Mouse (Mus musculus) neural tube, embryonic 11.5 days (tissue): ENCODE data around the gene Ypel3. TPM values are rescaled to one million over a fixed set of nuclear protein-coding genes. Genes with fewer than 3 reads are reported as not detected.

Source experiments
- ATAC-seq: fragments of 200-750 bp; cut with Nextera tagmentation; 2 replicates; pipeline ENCODE4 v1.8.0; 2017; ENCODE audit warnings: moderate number of reproducible peaks, mild to moderate bottlenecking, moderate TSS enrichment, moderate library complexity; ENCODE audit not compliant: insufficient read depth, low FRiP score, low TSS enrichment
- DNase-seq: peaks from one replicate; pipeline ENCODE4 v3.0.0-alpha.2; 2015; ENCODE audit warnings: low spot score
- H3K27ac ChIP-seq: fragments of 300-500 bp; sonication (generic); 2 replicates; pipeline ENCODE4 v1.5.1; 2014; ENCODE audit warnings: low read depth, mild to moderate bottlenecking, low read length
- H3K27me3 ChIP-seq: fragments of 300-500 bp; sonication (generic); 2 replicates; pipeline ENCODE4 v1.6.1; 2014; ENCODE audit warnings: mild to moderate bottlenecking, low read length, mixed read lengths; ENCODE audit not compliant: control insufficient read depth, insufficient read depth
- H3K36me3 ChIP-seq: fragments of 300-500 bp; sonication (generic); 2 replicates; pipeline ENCODE4 v1.6.1; 2014; ENCODE audit warnings: mild to moderate bottlenecking, low read length, moderate library complexity, mixed read lengths; ENCODE audit not compliant: control insufficient read depth, insufficient read depth
- H3K4me1 ChIP-seq: fragments of 300-500 bp; sonication (generic); 2 replicates; pipeline ENCODE4 v1.6.1; 2014; ENCODE audit warnings: low read length, mixed read lengths; ENCODE audit not compliant: control insufficient read depth, insufficient read depth
- H3K4me2 ChIP-seq: fragments of 300-500 bp; sonication (generic); 2 replicates; pipeline ENCODE4 v1.6.1; 2014; ENCODE audit warnings: low read depth, mild to moderate bottlenecking, moderate library complexity
- H3K4me3 ChIP-seq: fragments of 300-500 bp; sonication (generic); 2 replicates; pipeline ENCODE4 v1.5.1; 2014; ENCODE audit warnings: low read depth, low read length
- H3K9ac ChIP-seq: fragments of 300-500 bp; sonication (generic); 2 replicates; pipeline ENCODE4 v1.6.1; 2014; ENCODE audit warnings: mild to moderate bottlenecking, low read length
- H3K9me3 ChIP-seq: fragments of 300-500 bp; sonication (generic); 2 replicates; pipeline ENCODE4 v1.6.1; 2016; ENCODE audit warnings: low read length; ENCODE audit not compliant: control insufficient read depth
- WGBS: fragments of 180-500 bp; shearing (Covaris S2); extraction: QIAGEN DNeasy Blood & Tissue Kit; methylation state at CpG from one replicate; pipeline ENCODE4 v1.1.7; 2014; 5-methylcytosine and 5-hydroxymethylcytosine counted together
- polyA plus RNA-seq: library from polyadenylated mRNA; unstranded; fragments of >200 nt; fragmentation: Nextera tagmentation; extraction: Ambion mirVana; gene quantifications from 2 replicates; pipeline ENCODE4 v1.2.1, GENCODE M21; 2014

Gene Ypel3
- polyA plus RNA-seq, 1 experiment from 2014 or later, result 121 TPM

DNA sequence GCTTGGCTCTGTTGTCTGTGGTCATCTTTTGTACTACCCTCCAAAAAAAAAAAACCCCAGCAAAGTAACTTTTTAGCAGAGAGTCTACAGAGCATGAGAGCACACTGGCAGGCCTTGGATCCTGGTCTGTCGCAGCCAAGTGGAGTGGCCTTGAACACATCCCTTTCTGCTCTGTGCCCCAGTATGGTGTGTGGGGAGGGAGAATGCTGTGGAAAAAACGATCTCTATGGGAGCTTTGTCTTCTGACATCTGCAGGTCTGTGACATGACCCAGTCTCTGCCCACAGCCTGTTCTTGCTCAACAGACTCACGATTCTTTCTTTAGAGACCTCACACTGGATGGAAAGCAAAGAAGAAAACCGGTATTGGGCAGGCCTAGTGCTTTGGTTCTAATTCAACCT, 15.8 kb upstream of the Ypel3 start:
- H3K4me3 ChIP-seq, result no peak overlapping the region
- H3K9me3 ChIP-seq, result no peaks in the 10 kb centered on the region
- H3K36me3 ChIP-seq, result no peaks in the 10 kb centered on the region; the same call in 1 of the 2 replicates
- DNase-seq, result no peak
- no peaks in the 10 kb centered on the region for H3K27me3 ChIP-seq
- no peak overlapping the region for H3K9ac ChIP-seq
- 78% methylated on average over 4 of the region's 4 CpGs for WGBS
- ATAC-seq, result no peak
- peak overlapping the region; percentile 96; the same call in 1 of the 2 replicates for H3K4me2 ChIP-seq
- H3K27ac ChIP-seq, result no peak overlapping the region
- 0 out of 2 replicates have a peak, but pooled peaks cover 2% of the 10 kb centered on the region for H3K4me1 ChIP-seq

DNA sequence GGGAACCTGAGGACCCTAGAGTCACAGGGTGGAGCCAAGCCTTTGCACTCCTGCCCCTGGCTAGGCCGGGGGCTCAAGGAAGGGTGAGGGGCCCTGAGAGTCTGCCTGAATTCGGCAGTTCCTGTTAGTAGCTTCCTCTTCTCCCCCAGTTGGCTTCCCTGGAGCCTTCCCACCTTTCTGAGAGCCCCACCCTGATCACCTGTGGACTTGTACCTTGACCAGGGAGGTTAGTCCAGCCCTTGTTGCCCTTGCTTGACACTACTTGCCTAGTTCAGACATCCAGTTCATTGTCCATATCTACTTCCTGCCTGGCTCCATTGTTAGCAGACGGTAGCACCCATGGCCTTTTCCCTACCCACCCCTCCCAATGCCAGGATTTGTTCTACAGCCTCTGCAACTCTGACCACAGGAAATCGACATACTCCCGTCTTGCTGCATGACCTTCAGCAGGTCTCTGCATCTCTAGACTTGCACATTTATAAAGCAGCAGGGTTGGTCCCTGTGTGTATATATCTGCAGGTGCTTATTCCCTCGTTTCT, 15.2 kb upstream of the Ypel3 start:
- Histone ChIP-seq H3K9me3 (no peaks in the 10 kb centered on the region), H3K4me1 (0 out of 2 replicates have a peak, but pooled peaks cover 2% of the 10 kb centered on the region), H3K4me2 (no peak overlapping the region), H3K27ac (no peak overlapping the region), H3K9ac (no peak overlapping the region), H3K4me3 (no peak overlapping the region), H3K27me3 (no peaks in the 10 kb centered on the region), H3K36me3 (no peaks in the 10 kb centered on the region; the same call in 1 of the 2 replicates)
- 84% methylated on average over 6 of the region's 6 CpGs for WGBS
- ATAC-seq, result no peak
- DNase-seq, result no peak

DNA sequence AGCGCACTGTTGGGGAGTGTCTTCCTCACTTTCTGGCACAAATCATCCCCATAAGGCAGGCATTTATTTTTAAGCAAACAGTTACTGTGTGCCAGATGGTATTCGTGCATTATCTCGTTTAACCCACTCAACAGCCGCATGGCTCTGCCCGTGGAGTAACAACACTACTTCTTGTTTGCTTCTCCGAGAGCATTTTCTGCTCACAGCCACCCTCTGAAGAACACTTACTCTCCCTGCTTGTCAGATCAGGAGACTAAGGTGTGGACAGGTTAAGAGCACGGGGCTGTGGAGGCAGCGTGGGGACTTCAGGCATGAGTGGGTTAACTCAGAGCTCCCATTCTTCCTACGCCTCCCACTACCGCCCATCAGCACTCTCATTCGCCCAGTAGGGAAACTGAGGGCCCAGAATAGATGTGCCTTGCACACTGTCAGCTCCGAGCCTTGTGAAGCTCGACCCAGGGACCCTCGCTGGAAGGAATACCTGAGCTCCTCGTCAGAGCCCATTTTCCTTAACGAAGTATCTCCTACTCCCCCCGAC, 14.2 kb upstream of the Ypel3 start:
- H3K27me3 ChIP-seq, result no peaks in the 10 kb centered on the region
- H3K4me2 ChIP-seq, result no peak overlapping the region
- H3K36me3 ChIP-seq, result no peaks in the 10 kb centered on the region; the same call in 1 of the 2 replicates
- H3K27ac ChIP-seq, result no peak overlapping the region
- no peak overlapping the region for H3K4me3 ChIP-seq
- H3K9ac ChIP-seq, result no peak overlapping the region
- H3K4me1 ChIP-seq, result 0 out of 2 replicates have a peak, but pooled peaks cover 2% of the 10 kb centered on the region
- DNase-seq, result no peak
- WGBS, result 85% methylated on average over 17 of the region's 17 CpGs
- no peaks in the 10 kb centered on the region for H3K9me3 ChIP-seq
- ATAC-seq, result no peak

DNA sequence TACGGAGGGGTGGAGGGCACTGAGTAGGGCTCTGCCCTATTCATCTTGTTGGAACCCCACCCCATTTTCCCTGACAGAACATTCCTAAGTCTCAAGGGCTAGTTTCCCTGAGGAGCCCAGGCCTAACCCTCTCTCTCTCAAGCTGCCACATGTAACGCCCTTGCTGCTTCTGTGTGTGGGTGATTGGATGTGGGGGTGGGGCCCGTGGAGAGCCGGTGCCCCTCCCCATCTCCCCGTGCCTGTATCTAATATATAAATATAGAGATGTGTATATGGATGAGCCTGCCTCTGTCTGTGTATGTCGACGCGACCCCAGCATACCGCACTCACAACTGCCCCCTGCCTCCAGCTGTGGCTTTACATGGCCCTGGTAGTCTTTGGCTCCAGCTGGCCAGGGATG, 11.2 kb upstream of the Ypel3 start:
- H3K4me3 ChIP-seq, result no peak overlapping the region
- H3K9ac ChIP-seq, result no peak overlapping the region
- H3K9me3 ChIP-seq, result no peaks in the 10 kb centered on the region
- H3K27ac ChIP-seq, result no peak overlapping the region
- DNase-seq (no peak), ATAC-seq (no peak)
- no peaks in the 10 kb centered on the region for H3K27me3 ChIP-seq
- 91% methylated on average over 9 of the region's 9 CpGs for WGBS
- 0 out of 2 replicates have a peak, but pooled peaks cover 2% of the 10 kb centered on the region for H3K4me1 ChIP-seq
- no peaks in the 10 kb centered on the region; the same call in 1 of the 2 replicates for H3K36me3 ChIP-seq
- H3K4me2 ChIP-seq, result no peak overlapping the region

DNA sequence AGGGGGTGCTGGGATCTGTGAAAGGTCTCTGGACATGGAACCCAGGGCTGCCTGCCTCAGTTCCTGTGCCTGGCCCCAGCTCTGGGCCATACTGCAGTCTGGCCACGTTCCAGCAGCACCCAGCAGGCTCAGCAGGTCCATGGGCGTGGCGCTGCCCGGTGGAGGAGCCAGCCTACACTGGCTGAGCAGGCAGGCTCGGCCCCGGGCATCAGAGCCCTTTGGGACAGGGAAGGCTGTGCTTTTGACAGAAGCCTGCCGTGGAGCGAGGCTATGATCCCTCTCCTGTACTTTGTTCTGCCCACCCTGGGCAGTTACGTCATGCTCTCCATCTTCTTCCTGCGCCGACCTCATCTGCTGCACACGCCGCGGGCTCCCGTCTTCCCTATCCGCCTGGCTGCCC, 10.6 kb upstream of the Ypel3 start, which contains the start of gene Gdpd3:
Gene Gdpd3, plus strand, starts transcription at position 134 of the 400 bp plus-strand sequence.
- Histone ChIP-seq H3K9me3 (no peaks in the 10 kb centered on the region), H3K27me3 (no peaks in the 10 kb centered on the region), H3K4me1 (no peaks in the 10 kb centered on the region), H3K4me3 (no peak within 1 kb of the TSS), H3K9ac (no peak within 1 kb of the TSS), H3K36me3 (no peaks in the 10 kb centered on the region; the same call in 1 of the 2 replicates), H3K27ac (no peak within 1 kb of the TSS), H3K4me2 (no peak within 1 kb of the TSS)
- ATAC-seq, result no peak
- WGBS, result 94% methylated on average over 16 of the region's 16 CpGs
- DNase-seq, result no peak

DNA sequence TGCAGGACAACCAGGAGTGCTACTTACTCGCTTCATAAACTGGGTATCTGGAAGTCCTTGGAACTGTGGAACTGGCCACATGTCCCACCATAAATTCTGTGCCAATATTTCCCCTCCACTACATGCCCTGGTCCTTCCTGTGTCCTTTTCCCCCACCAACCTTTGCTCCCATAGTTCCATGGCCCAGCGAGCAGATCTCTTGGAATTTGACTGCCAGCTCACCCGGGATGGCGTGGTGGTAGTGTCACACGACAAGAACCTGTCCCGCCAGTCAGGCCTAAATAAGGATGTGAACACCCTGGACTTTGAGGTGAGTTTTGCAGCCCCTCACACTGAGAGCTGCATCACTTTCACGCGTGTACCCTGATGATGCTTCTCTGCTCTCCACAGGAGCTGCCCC, 9.8 kb upstream of the Ypel3 start:
- no peak overlapping the region for H3K9ac ChIP-seq
- H3K4me2 ChIP-seq, result no peak overlapping the region
- H3K27ac ChIP-seq, result no peak overlapping the region
- WGBS, result 93% methylated on average over 8 of the region's 8 CpGs
- ATAC-seq, result no peak
- H3K36me3 ChIP-seq, result no peaks in the 10 kb centered on the region; the same call in 1 of the 2 replicates
- no peaks in the 10 kb centered on the region for H3K9me3 ChIP-seq
- H3K4me1 ChIP-seq, result no peaks in the 10 kb centered on the region
- DNase-seq, result no peak
- no peak overlapping the region for H3K4me3 ChIP-seq
- no peaks in the 10 kb centered on the region for H3K27me3 ChIP-seq

DNA sequence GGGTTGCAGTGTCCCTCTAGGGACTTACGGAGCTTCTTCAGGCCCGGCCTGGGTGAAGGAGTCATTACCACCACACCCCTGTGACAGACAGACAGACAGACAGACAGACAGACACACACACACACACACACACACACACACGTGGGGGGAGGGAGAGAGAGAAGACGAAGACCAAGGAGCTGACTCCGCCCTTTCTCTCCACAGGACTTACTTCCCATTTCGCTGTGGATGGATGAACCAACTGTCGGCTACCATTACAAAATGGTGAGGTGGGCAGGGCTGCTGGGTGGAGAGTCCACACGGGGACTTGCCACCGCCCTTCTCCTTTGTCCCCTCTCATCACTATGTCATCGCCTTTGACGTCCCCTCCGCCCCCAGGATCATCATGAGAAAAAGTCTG, 6.0 kb upstream of the Ypel3 start:
- Histone ChIP-seq H3K9me3 (no peaks in the 10 kb centered on the region), H3K27ac (no peak overlapping the region), H3K36me3 (no peaks in the 10 kb centered on the region), H3K4me2 (no peak overlapping the region), H3K27me3 (no peaks in the 10 kb centered on the region), H3K4me1 (peaks cover 2% of the 10 kb centered on the region), H3K9ac (no peak overlapping the region), H3K4me3 (no peak overlapping the region)
- WGBS, result 81% methylated on average over 12 of the region's 12 CpGs
- no peak for ATAC-seq
- DNase-seq, result no peak

DNA sequence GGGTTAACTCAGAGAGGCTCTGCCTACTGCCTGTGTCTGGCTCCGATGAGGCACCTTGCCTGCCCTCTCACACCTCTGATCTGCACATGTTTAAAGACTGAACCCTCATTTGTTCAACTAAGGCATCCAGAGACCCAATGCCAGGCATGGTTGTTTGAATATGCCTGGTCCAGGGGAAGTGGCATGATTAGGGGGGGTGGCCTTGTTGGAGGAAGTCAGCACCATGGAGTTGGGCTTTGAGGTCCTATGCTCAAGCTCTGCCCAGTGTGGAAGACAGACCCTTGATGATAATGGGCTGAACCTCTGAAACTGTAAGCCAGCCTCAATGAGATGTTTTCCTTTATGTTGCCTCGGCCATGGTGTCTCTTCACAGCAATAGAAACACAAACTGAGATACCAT, 3.4 kb upstream of the Ypel3 start:
- no peaks in the 10 kb centered on the region for H3K27me3 ChIP-seq
- no peaks in the 10 kb centered on the region for H3K36me3 ChIP-seq
- H3K4me3 ChIP-seq, result no peak overlapping the region
- H3K4me2 ChIP-seq, result no peak overlapping the region
- H3K9me3 ChIP-seq, result no peaks in the 10 kb centered on the region
- no peak for DNase-seq
- H3K4me1 ChIP-seq, result peaks cover 13% of the 10 kb centered on the region
- 70% methylated on average over 2 of the region's 2 CpGs for WGBS
- no peak overlapping the region for H3K9ac ChIP-seq
- H3K27ac ChIP-seq, result no peak overlapping the region
- ATAC-seq, result no peak

DNA sequence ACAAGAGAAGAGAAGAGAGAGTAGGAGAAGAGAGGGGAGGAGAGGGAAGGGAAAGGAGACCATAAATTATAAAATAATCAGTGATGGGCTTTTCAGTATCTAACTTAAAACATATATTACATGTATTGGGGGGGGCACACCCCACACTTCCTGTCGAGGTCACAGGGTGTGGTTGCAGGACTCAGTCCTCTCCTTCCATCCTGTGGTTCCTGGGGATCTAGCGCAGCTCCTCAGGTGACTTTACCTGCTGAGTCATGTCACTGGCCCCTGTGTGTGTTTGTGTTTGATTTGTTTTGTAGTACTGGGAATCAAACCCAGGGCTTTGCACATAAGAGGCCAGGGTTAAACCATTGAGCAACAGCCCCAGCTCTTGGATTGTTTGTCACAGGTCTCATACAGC, 2.3 kb upstream of the Ypel3 start:
- H3K4me2 ChIP-seq, result no peak overlapping the region
- ATAC-seq, result no peak
- 71% methylated on average over 2 of the region's 2 CpGs for WGBS

More for the DNA sequence above, 2.3 kb upstream of the Ypel3 start:
- H3K36me3 ChIP-seq, result no peaks in the 10 kb centered on the region
- H3K4me1 ChIP-seq, result peaks cover 13% of the 10 kb centered on the region
- H3K27me3 ChIP-seq, result no peaks in the 10 kb centered on the region
- DNase-seq, result no peak
- no peak overlapping the region for H3K9ac ChIP-seq
- no peaks in the 10 kb centered on the region for H3K9me3 ChIP-seq
- no peak overlapping the region for H3K27ac ChIP-seq
- H3K4me3 ChIP-seq, result no peak overlapping the region
